28 mouse cellular contexts compared by ENCODE assay signal in genomic region chr2:154192141-154192540, GRCm38 (mm10). TPM values are rescaled to one million over a fixed set of nuclear protein-coding genes. Genes with fewer than 3 reads are reported as not detected.
DNase-seq lines count a peak whose midpoint lies in the region; ATAC-seq and TF ChIP-seq lines count a peak whose summit lies in the region.
"Had no signal": no experiment of that assay in that cellular context is flagged by ENCODE, and none has a peak within 500 bp of the region (broad histone marks: within the 10 kb centered on the region; RNA-seq: fewer than 3 reads in every experiment).

No protein-coding gene starts in this region.

- H3K4me1 ChIP-seq in heart, embryonic 10.5 days = peaks cover 19% of the 10 kb centered on the region
- peaks cover 11% of the 10 kb centered on the region; the same call in 1 of the 2 replicates for H3K4me1 ChIP-seq in heart, embryonic 11.5 days (ENCODE audit: control insufficient read depth, insufficient read depth, low read length)
- peaks cover 24% of the 10 kb centered on the region for H3K4me1 ChIP-seq in heart, embryonic 15.5 days (replicated peaks)
- peaks cover 25% of the 10 kb centered on the region for H3K4me1 ChIP-seq in heart, postnatal 0 days (ENCODE audit: control insufficient read depth, insufficient read depth)
- H3K4me1 ChIP-seq: embryonic facial prominence, embryonic 12.5 days; forebrain, embryonic 15.5 days; hindbrain, embryonic 12.5 days had no signal

- no peak for TF ChIP-seq CTCF in heart, postnatal 0 days (IDR thresholded peaks at IDR 0.05; ENCODE audit: low read depth)

- no peak overlapping the region for H3K4me2 ChIP-seq in heart, embryonic 11.5 days
- no peak overlapping the region for H3K4me2 ChIP-seq in heart, embryonic 15.5 days
- H3K4me2 ChIP-seq in heart, postnatal 0 days (ENCODE audit: low read depth, low read length) = no peak overlapping the region
- H3K4me2 ChIP-seq: embryonic facial prominence, embryonic 12.5 days; forebrain, embryonic 15.5 days; hindbrain, embryonic 12.5 days had no signal

- DNase-seq in heart, embryonic 10.5 days (ENCODE audit: low spot score) = no peak
- DNase-seq in heart, postnatal 36 days = no peak
- DNase-seq in heart, postnatal 0 days (ENCODE audit: low spot score) = peak; percentile 82
- peak; percentile 35 for DNase-seq in testis, postnatal 10 days (ENCODE audit: low spot score)
- no peak for DNase-seq in left cerebral cortex, adult 11 months (ENCODE audit: low spot score)
- DNase-seq: adrenal gland, adult 2 months; cerebellum, adult 11-12 months; cerebellum, adult 9-10 months; cerebellum, postnatal 25 days; gastrocnemius, postnatal 10 days; kidney, adult 8-10 months had no signal

- H3K27ac ChIP-seq in heart, embryonic 10.5 days = peak overlapping the region; percentile 63; the same call in 1 of the 2 replicates
- no peak overlapping the region for H3K27ac ChIP-seq in heart, embryonic 11.5 days (ENCODE audit: low read depth, low read length)
- peak overlapping the region; percentile 63 for H3K27ac ChIP-seq in heart, embryonic 15.5 days
- H3K27ac ChIP-seq in heart, postnatal 0 days (ENCODE audit: low read depth) = peak overlapping the region; percentile 91
- H3K27ac ChIP-seq: embryonic facial prominence, embryonic 12.5 days; forebrain, embryonic 15.5 days; hindbrain, embryonic 12.5 days had no signal

- no peak for ATAC-seq in heart, embryonic 11.5 days (replicated peaks; ENCODE audit: insufficient number of reproducible peaks, low FRiP score, low TSS enrichment)
- no peak for ATAC-seq in heart, embryonic 15.5 days (replicated peaks; ENCODE audit: insufficient number of reproducible peaks, insufficient read depth, low FRiP score, low read depth)
- peak; percentile 89 for ATAC-seq in heart, postnatal 0 days (ENCODE audit: insufficient read depth, low read depth)
- ATAC-seq: activated CD4-positive, CD25-positive, alpha-beta regulatory T cell, adult 4 months; forebrain, embryonic 15.5 days; hindbrain, embryonic 16.5 days; inflammation-experienced regulatory T-cells, adult 6 months; intestine, postnatal 0 days; Patski had no signal

- H3K9ac ChIP-seq in heart, embryonic 11.5 days (ENCODE audit: low read depth, low read length) = no peak overlapping the region
- H3K9ac ChIP-seq in heart, embryonic 15.5 days = no peak overlapping the region
- H3K9ac ChIP-seq in heart, postnatal 0 days (replicated peaks; ENCODE audit: low read depth, low read length) = no peak overlapping the region
- H3K9ac ChIP-seq: embryonic facial prominence, embryonic 12.5 days; forebrain, embryonic 15.5 days; hindbrain, embryonic 12.5 days had no signal

- 55% methylated on average over 2 of the region's 2 CpGs for WGBS in heart, embryonic 10.5 days
- WGBS in heart, embryonic 11.5 days (ENCODE audit: insufficient replicate concordance) = 43% methylated on average over 2 of the region's 2 CpGs
- WGBS in heart, embryonic 15.5 days = 53% methylated on average over 2 of the region's 2 CpGs
- 33% methylated on average over 2 of the region's 2 CpGs for WGBS in heart, postnatal 0 days

- no peak for TF ChIP-seq EP300 in heart, postnatal 0 days (IDR thresholded peaks at IDR 0.05; ENCODE audit: low read depth)

- H3K9me3 ChIP-seq in heart, embryonic 10.5 days = no peaks in the 10 kb centered on the region
- no peaks in the 10 kb centered on the region for H3K9me3 ChIP-seq in heart, embryonic 11.5 days (replicated peaks; ENCODE audit: control insufficient read depth, low read length)
- no peaks in the 10 kb centered on the region for H3K9me3 ChIP-seq in heart, embryonic 15.5 days (replicated peaks)
- H3K9me3 ChIP-seq in heart, postnatal 0 days (replicated peaks; ENCODE audit: control insufficient read depth, low read length) = no peaks in the 10 kb centered on the region
- H3K9me3 ChIP-seq: embryonic facial prominence, embryonic 12.5 days; forebrain, embryonic 15.5 days; hindbrain, embryonic 12.5 days had no signal

- no peak overlapping the region for H3K4me3 ChIP-seq in heart, embryonic 10.5 days
- H3K4me3 ChIP-seq in heart, embryonic 11.5 days (ENCODE audit: low read depth, low read length) = no peak overlapping the region
- no peak overlapping the region for H3K4me3 ChIP-seq in heart, embryonic 15.5 days
- H3K4me3 ChIP-seq in heart, postnatal 0 days (ENCODE audit: low read depth, low read length) = no peak overlapping the region
- H3K4me3 ChIP-seq: embryonic facial prominence, embryonic 12.5 days; forebrain, embryonic 15.5 days; hindbrain, embryonic 12.5 days had no signal

- intact Hi-C loops in heart, postnatal 36 days (cut with DNase I) = loop anchor here (2.0 kb wide), 1 partner anchor 15 kb away; no protein-coding TSS in a partner anchor

- H3K36me3 ChIP-seq in heart, embryonic 10.5 days = no peaks in the 10 kb centered on the region
- no peaks in the 10 kb centered on the region for H3K36me3 ChIP-seq in heart, embryonic 11.5 days (ENCODE audit: control insufficient read depth, insufficient read depth, low read length)
- no peaks in the 10 kb centered on the region for H3K36me3 ChIP-seq in heart, embryonic 15.5 days
- no peaks in the 10 kb centered on the region for H3K36me3 ChIP-seq in heart, postnatal 0 days (replicated peaks; ENCODE audit: control insufficient read depth, insufficient read depth, low read length)
- H3K36me3 ChIP-seq: embryonic facial prominence, embryonic 12.5 days; forebrain, embryonic 15.5 days; hindbrain, embryonic 12.5 days had no signal

- H3K27me3 ChIP-seq in heart, embryonic 10.5 days (ENCODE audit: insufficient read depth, poor library complexity, severe bottlenecking) = no peaks in the 10 kb centered on the region; the same call in 1 of the 2 replicates
- H3K27me3 ChIP-seq in heart, embryonic 11.5 days (ENCODE audit: control insufficient read depth, insufficient read depth, low read length) = no peaks in the 10 kb centered on the region
- H3K27me3 ChIP-seq in heart, embryonic 15.5 days = no peaks in the 10 kb centered on the region
- no peaks in the 10 kb centered on the region for H3K27me3 ChIP-seq in heart, postnatal 0 days (ENCODE audit: control insufficient read depth, insufficient read depth, low read length)
- H3K27me3 ChIP-seq: embryonic facial prominence, embryonic 12.5 days; forebrain, embryonic 15.5 days; hindbrain, embryonic 12.5 days had no signal

RNA-seq across cellular contexts. Expression of gene Bpifb1, which starts 1.5 kb away (rescaled TPM):
- polyA plus RNA-seq in heart, embryonic 10.5 days (2016; fragmentation: Nextera tagmentation; extraction: Ambion mirVana) = 0.39 TPM in 1 of 2 replicates, not detected in the other
- 0.13 and 0.27 TPM in 2 replicates for polyA plus RNA-seq in heart, embryonic 11.5 days (2014; fragmentation: Nextera tagmentation; extraction: Ambion mirVana)
- polyA plus RNA-seq in heart, embryonic 15.5 days (2015; fragmentation: Nextera tagmentation; extraction: Ambion mirVana) = 0.22 and 0.31 TPM in 2 replicates
- total RNA-seq in heart, postnatal 36 days (2021) = not detected
- total RNA-seq in heart, postnatal 0 days (2014; rRNA removed; ENCODE audit: low replicate concordance) = 5.8 TPM in 1 of 2 replicates, not detected in the other
- 0.38 and 1.1 TPM in 2 replicates for polyA plus RNA-seq in heart, postnatal 0 days (2015; fragmentation: Nextera tagmentation; extraction: Ambion mirVana)
- total RNA-seq: adrenal gland, postnatal 36 days; CH12.LX; gastrocnemius, postnatal 10 days had no signal
- polyA plus RNA-seq: activated CD4-positive, CD25-positive, alpha-beta regulatory T cell, adult 4 months; embryonic facial prominence, embryonic 12.5 days; forebrain, embryonic 11.5 days; gonadal fat pad, adult 2 months; hindbrain, embryonic 12.5 days; inflammation-experienced regulatory T-cells, adult 6 months had no signal

RNA-seq across cellular contexts. Expression of gene Bpifa5, which starts 29.7 kb away (rescaled TPM):
- not detected in 2 replicates for polyA plus RNA-seq in heart, embryonic 10.5 days (2016; fragmentation: Nextera tagmentation; extraction: Ambion mirVana)
- polyA plus RNA-seq in heart, embryonic 11.5 days (2014; fragmentation: Nextera tagmentation; extraction: Ambion mirVana) = not detected in 2 replicates
- polyA plus RNA-seq in heart, embryonic 15.5 days (2015; fragmentation: Nextera tagmentation; extraction: Ambion mirVana) = not detected in 2 replicates
- total RNA-seq in heart, postnatal 36 days (2021) = not detected
- total RNA-seq in heart, postnatal 0 days (2014; rRNA removed; ENCODE audit: low replicate concordance) = not detected in 2 replicates
- not detected in 2 replicates for polyA plus RNA-seq in heart, postnatal 0 days (2015; fragmentation: Nextera tagmentation; extraction: Ambion mirVana)
- total RNA-seq: adrenal gland, adult 2 months; adrenal gland, postnatal 36 days; CH12.LX; gastrocnemius, postnatal 10 days; heart, postnatal 14 days had no signal
- polyA plus RNA-seq: activated CD4-positive, CD25-positive, alpha-beta regulatory T cell, adult 4 months; adrenal gland, adult 2 months; brain, embryonic 14.5 days; cortical plate, adult 2 months; embryonic facial prominence, embryonic 12.5 days; forebrain, embryonic 11.5 days; forebrain, embryonic 15.5 days; gonadal fat pad, adult 2 months; hindbrain, embryonic 12.5 days; hindbrain, embryonic 16.5 days; inflammation-experienced regulatory T-cells, adult 6 months; intestine, postnatal 0 days; Patski had no signal

RNA-seq across cellular contexts. Expression of gene Bpifb5, which starts 31.4 kb away (rescaled TPM):
- 0.48 and 0.51 TPM in 2 replicates for polyA plus RNA-seq in heart, embryonic 10.5 days (2016; fragmentation: Nextera tagmentation; extraction: Ambion mirVana)
- 0.35 and 0.40 TPM in 2 replicates for polyA plus RNA-seq in heart, embryonic 11.5 days (2014; fragmentation: Nextera tagmentation; extraction: Ambion mirVana)
- 0.16 and 0.49 TPM in 2 replicates for polyA plus RNA-seq in heart, embryonic 15.5 days (2015; fragmentation: Nextera tagmentation; extraction: Ambion mirVana)
- not detected for total RNA-seq in heart, postnatal 36 days (2021)
- total RNA-seq in heart, postnatal 0 days (2014; rRNA removed; ENCODE audit: low replicate concordance) = 1.2 TPM in 1 of 2 replicates, not detected in the other
- polyA plus RNA-seq in heart, postnatal 0 days (2015; fragmentation: Nextera tagmentation; extraction: Ambion mirVana) = 0.18 and 0.37 TPM in 2 replicates
- total RNA-seq: CH12.LX; gastrocnemius, postnatal 10 days; heart, postnatal 14 days had no signal
- polyA plus RNA-seq: activated CD4-positive, CD25-positive, alpha-beta regulatory T cell, adult 4 months; forebrain, embryonic 11.5 days; inflammation-experienced regulatory T-cells, adult 6 months had no signal

RNA-seq across cellular contexts. Expression of gene Bpifa1, which starts 49.5 kb away (rescaled TPM):
- polyA plus RNA-seq in heart, embryonic 10.5 days (2016; fragmentation: Nextera tagmentation; extraction: Ambion mirVana) = not detected in 2 replicates
- polyA plus RNA-seq in heart, embryonic 11.5 days (2014; fragmentation: Nextera tagmentation; extraction: Ambion mirVana) = not detected in 2 replicates
- 0.92 and 21.4 TPM in 2 replicates for polyA plus RNA-seq in heart, embryonic 15.5 days (2015; fragmentation: Nextera tagmentation; extraction: Ambion mirVana)
- not detected for total RNA-seq in heart, postnatal 36 days (2021)
- not detected in 2 replicates for total RNA-seq in heart, postnatal 0 days (2014; rRNA removed; ENCODE audit: low replicate concordance)
- polyA plus RNA-seq in heart, postnatal 0 days (2015; fragmentation: Nextera tagmentation; extraction: Ambion mirVana) = 0.66 TPM in 1 of 2 replicates, not detected in the other
- total RNA-seq: adrenal gland, adult 2 months; adrenal gland, postnatal 36 days; CH12.LX; gastrocnemius, postnatal 10 days had no signal
- polyA plus RNA-seq: activated CD4-positive, CD25-positive, alpha-beta regulatory T cell, adult 4 months; adrenal gland, adult 2 months; brain, embryonic 14.5 days; cortical plate, adult 2 months; embryonic facial prominence, embryonic 12.5 days; forebrain, embryonic 11.5 days; forebrain, embryonic 15.5 days; gonadal fat pad, adult 2 months; hindbrain, embryonic 12.5 days; hindbrain, embryonic 16.5 days; inflammation-experienced regulatory T-cells, adult 6 months; intestine, postnatal 0 days; Patski had no signal

Comparison
In these comparisons a context has a peak if more than half of its experiments do, and no peak if none do; other contexts are left out.
1. DNase-seq: peak in heart, postnatal 0 days (single experiment) and testis, postnatal 10 days (single experiment); none in heart, embryonic 10.5 days (single experiment), heart, postnatal 36 days (0 of 2) and left cerebral cortex, adult 11 months (single experiment).